Mouse (Mus musculus) gastrocnemius, adult 2 months (tissue): ENCODE data around the gene Myzap. TPM values are rescaled to one million over a fixed set of nuclear protein-coding genes. Genes with fewer than 3 reads are reported as not detected.
A peak's percentile ranks its signal among the peaks of the same experiment; 100 is the strongest.

Experiments used
- DNase-seq: peaks from one replicate; pipeline ENCODE4 v3.0.0; 2022
- H3K27ac ChIP-seq: fragments of 200-600 bp; 2 replicates; pipeline ENCODE4 v1.8.1; 2022; ENCODE audit warnings: mild to moderate bottlenecking
- H3K4me3 ChIP-seq: fragments of 200-600 bp; 2 replicates; pipeline ENCODE4 v1.8.1; 2022; ENCODE audit warnings: mild to moderate bottlenecking, moderate library complexity
- CTCF ChIP-seq: fragments of 200-600 bp; IDR thresholded peaks from 2 replicates; pipeline ENCODE4 v1.8.1; 2022; ENCODE audit warnings: antibody characterized with exemption, mild to moderate bottlenecking, moderate library complexity
- intact Hi-C: fragments of 180-260 bp; cut with DNase I; formaldehyde crosslinking; loops from one replicate; pipeline ENCODE4 v1.15.1; 2025
- long read RNA-seq, 2 experiments: library from polyadenylated mRNA; stranded (forward); transcript quantifications; one replicate each; pipeline ENCODE4 v2.0.0; 2021
- total RNA-seq, 2 experiments: library from RNA; stranded (reverse); gene quantifications; 2 replicates each; pipeline ENCODE4 v1.2.3; 2021

Gene Myzap
- total RNA-seq: 1 to 10 TPM; 3.7 to 5.1 TPM
- long read RNA-seq, experiment 1, transcript Myzap-201 (13 exons, 2,283 nt): major isoform, 5 of 8 reads
- long read RNA-seq, experiment 1, partial matches to known transcripts: 2 of 8 reads
- long read RNA-seq, experiment 1, other reads (novel, unspliced or antisense): 1 of 8 reads
- long read RNA-seq, experiment 2, partial matches to known transcripts: 0 of 1 reads
- long read RNA-seq, experiment 2, other reads (novel, unspliced or antisense): 0 of 1 reads

DNA sequence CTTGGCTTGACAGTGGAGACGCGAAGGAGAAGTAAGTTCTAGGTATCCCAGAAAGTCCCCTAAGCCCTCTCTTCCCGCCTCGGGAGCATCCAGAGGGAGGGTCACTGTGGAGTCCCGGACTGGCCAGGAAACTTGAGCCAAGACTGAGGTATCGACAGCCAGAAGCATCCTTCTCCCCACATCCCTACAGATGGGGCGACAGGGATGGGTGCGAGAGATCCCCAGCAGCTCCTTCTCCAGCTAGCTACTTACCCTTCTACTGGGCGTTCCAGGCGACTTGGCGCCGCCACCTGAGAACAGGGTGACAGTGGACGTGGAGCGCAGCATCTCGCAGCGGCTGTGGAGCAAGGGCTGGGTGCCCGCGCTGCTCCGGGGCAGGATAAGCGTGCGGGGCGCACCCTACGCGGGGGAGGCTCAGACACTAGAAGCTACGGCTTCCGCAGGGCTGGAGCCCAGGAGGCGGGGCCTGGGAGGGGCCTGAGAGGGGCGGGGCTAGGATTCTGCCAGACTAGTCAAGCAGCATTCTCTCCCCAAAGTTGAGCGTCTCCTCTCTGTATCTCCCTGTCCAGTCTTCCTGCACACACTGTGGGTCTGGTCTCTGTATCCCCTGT is at the start of gene Myzap:
TSS of gene Myzap (minus strand) at position 423 of the 611 bp plus-strand sequence.
- peak within 1 kb of the TSS; percentile 85 for H3K27ac ChIP-seq
- intact Hi-C loops: no loop called here
- no peak for TF ChIP-seq CTCF
- peak within 1 kb of the TSS; percentile 79 for H3K4me3 ChIP-seq
- DNase-seq: peak; percentile 93

GRCm38 (mm10) chr9:71640361-71640927 is 48.3 kb upstream of the Myzap start:
- intact Hi-C loops: no loop called here
- no peak overlapping the region for H3K27ac ChIP-seq
- no peak overlapping the region for H3K4me3 ChIP-seq
- no peak for DNase-seq
- no peak for TF ChIP-seq CTCF

- intact Hi-C loops: no loop called here
- no peak for TF ChIP-seq CTCF
- H3K27ac ChIP-seq: no peak overlapping the region
- no peak overlapping the region for H3K4me3 ChIP-seq
- no peak for DNase-seq
Observed at GRCm38 (mm10) chr9:71638198-71638597, 46.0 kb upstream of the Myzap start.

- no peak for DNase-seq
- Histone ChIP-seq H3K4me3 (no peak overlapping the region), H3K27ac (no peak overlapping the region)
- no peak for TF ChIP-seq CTCF
- intact Hi-C loops: no loop called here
Observed at GRCm38 (mm10) chr9:71636854-71637253, 44.7 kb upstream of the Myzap start.

- TF ChIP-seq CTCF: no peak
- Histone ChIP-seq H3K27ac (no peak overlapping the region), H3K4me3 (no peak overlapping the region)
- DNase-seq: no peak
- intact Hi-C loops: no loop called here
Observed at GRCm38 (mm10) chr9:71635627-71636026, 43.5 kb upstream of the Myzap start.

DNA sequence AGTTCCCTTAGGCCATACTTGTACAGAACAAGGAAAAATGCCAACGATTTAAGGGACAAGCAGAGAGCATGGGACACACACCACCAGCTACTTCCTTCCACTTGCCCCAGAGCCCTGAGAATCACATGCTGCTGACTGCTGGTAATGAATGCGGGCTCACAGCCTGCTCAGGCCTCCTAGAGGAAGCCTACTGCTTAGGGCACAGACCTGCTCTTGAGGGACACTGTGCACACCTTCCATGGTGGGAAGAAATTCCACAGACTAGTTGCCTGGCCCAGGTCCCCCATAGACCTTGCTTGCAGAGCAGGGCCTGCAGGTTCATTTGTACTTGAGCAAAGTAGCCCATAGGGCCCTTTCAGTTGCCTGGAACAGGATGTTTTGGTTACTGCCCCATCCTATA is 42.8 kb upstream of the Myzap start:
- H3K27ac ChIP-seq: no peak overlapping the region

DNA sequence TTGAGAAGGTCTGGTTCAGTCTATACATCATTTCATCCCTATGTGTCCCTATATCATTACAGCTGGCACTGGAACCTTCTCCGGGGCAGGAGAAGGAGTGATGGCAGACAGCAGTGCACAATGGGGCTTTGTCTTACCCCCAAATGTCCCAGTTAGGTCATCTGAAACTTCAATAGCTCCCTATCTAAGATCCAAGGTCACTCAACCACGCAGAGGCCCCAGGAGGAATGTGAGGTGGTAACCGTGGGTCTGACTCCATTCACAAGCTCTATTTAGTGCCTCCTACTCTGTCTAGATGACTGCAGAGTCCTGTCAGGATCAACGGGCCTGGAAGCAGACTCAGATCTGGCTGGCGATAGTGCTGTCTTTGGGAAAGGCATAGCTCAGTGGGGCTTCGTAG is 36.8 kb upstream of the Myzap start:
- Histone ChIP-seq H3K4me3 (no peak overlapping the region), H3K27ac (no peak overlapping the region)
- DNase-seq: no peak
- TF ChIP-seq CTCF: no peak
- intact Hi-C loops: loop anchor here (10.0 kb wide), 1 partner anchor 414 kb away; the partner anchor contains the start of gene Aldh1a2

More for the DNA sequence above, 42.8 kb upstream of the Myzap start:
- H3K4me3 ChIP-seq: no peak overlapping the region
- DNase-seq: no peak
- TF ChIP-seq CTCF: no peak
- intact Hi-C loops: no loop called here

DNA sequence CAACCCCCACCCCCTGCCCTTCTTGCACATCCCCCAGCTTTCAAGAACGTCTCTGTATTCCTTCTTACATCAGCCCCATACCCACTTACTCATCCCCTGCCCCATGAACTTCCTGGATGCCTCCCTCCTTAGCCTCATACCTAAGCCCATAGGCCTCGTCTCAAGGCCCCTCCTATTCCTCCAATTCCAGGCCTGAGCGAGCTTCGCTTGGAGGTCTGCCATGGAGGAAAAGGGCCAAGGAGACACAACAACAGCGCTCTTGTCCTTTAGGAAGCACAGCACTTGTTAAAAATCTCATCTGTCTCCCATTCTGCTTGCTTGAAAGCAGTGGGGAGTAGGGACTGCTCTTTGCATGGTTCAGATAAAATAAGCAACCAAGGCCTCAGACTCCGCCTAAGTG is 36.1 kb upstream of the Myzap start:
- intact Hi-C loops: loop anchor here (10.0 kb wide), 1 partner anchor 413 kb away; the partner anchor contains the start of gene Aldh1a2
- Histone ChIP-seq H3K4me3 (no peak overlapping the region), H3K27ac (no peak overlapping the region)
- DNase-seq: no peak
- TF ChIP-seq CTCF: no peak

DNA sequence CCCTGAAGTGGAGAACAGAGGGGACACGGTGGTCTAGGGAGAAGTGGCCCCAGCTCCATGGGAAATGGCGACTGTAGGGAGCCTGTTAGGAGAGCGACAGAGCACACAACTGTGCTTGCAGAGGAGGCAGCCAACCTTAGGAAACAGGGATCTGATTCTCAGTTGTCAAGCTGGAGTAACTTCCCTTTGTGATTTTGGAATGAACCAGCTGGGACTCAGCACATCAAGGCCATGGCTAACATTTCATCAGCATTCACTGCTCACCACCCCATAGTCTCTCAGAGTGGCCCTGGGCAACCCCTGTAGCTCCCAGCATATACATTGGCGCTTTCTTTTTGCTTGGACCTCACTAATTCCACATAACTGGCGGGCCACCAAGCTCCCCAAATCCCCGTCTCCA is 33.8 kb upstream of the Myzap start:
- no peak for DNase-seq
- no peak for TF ChIP-seq CTCF
- intact Hi-C loops: loop anchor here (10.0 kb wide), 1 partner anchor 411 kb away; the partner anchor contains the start of gene Aldh1a2
- Histone ChIP-seq H3K4me3 (no peak overlapping the region), H3K27ac (no peak overlapping the region)

DNA sequence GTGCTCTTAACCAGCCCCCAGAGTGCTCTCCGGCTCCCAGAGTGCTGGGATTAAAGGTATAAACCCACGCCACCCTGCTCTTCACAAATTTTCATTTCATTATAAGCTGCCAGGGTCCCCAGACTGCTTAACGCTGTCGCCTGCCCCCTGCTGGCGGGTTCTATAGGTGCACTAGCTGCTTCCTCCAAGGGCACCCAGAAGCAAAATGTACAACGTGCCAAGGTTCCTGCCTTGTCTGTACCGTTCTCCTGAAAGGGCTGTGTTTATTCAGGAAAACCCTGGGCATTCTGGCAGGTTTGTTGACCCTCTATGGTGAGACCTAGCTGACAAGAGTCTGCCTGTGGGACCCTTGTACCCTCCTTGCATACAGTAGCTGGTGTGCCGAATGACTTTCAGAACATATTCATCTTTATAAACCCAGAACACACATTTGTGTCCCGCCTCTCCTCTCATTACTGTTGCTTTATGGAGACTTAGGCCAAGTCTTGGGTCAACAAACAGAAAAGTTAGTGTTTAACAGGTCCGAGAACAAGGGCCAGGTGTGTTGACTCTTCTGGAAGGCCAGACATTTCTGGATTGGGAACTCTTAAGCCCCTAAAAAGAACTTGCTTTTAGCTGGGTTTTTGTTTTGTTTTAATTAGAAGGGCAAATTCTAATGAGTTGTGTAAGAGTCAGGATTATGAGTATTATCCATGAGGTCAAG is 32.8 kb upstream of the Myzap start:
- intact Hi-C loops: loop anchor here (5.0 to 10.0 kb wide), 2 partner anchors 268 to 410 kb away; partner anchors contain the start of gene Aldh1a2
- peak; percentile 76 for DNase-seq
- Histone ChIP-seq H3K4me3 (no peak overlapping the region), H3K27ac (no peak overlapping the region)
- TF ChIP-seq CTCF: peak; percentile 84

DNA sequence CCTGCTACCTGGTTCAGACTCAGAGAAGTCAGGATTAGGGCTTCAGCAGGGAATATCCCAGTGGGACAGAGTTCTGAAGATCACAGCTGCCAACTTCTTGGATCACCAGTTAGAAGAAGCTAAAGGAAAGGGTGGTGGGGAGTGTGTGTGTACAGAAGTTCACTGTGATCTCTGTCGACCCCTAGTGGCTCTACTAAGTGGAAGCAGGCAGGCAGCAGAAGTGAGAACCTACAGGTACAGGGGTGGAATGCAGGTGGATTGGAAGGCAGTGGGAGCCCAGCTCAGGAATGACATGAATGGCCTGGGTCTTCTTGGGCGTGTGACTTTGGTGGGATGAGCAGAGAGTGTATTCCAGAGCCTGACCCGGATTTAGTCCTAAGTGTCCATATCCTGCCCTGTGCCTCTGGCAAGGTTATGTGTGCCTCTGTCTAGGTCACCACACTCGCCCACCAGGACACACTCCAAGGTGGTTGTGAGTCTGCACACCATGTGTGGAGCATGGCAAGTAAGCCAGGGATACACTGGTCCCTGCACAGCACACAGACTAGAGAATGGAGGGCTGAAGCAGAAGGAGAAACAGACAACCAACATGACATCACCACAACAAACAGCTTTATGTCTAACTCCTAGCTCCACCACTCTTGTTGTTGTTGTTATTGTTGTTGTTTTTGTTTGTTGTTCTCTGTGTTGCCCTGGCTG is 31.9 kb upstream of the Myzap start:
- TF ChIP-seq CTCF: peak; percentile 78
- Histone ChIP-seq H3K27ac (no peak overlapping the region), H3K4me3 (no peak overlapping the region)
- intact Hi-C loops: loop anchor here (5.0 to 10.0 kb wide), 2 partner anchors 267 to 409 kb away; partner anchors contain the start of gene Aldh1a2
- no peak for DNase-seq

DNA sequence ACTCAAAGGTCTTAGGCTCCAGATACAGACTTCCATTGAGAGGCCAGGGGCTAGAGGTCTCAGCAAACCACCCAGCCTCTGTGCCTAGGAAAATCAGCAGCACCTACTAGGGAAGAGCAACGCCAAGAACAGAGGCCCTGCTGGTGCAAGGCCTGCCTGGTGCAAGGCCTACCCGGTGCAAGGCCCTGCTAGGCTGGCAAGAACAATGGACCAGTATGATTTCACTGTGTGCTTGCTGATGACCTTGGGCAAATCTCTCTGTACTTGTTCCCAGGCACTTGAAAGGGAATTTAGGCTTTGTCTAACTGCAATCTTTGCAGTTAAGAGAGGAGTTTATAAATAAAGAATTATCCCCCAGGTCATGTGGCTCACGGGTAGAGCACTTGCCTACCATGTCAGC is 30.4 kb upstream of the Myzap start:
- no peak overlapping the region for H3K4me3 ChIP-seq
- H3K27ac ChIP-seq: no peak overlapping the region
- no peak for DNase-seq
- TF ChIP-seq CTCF: no peak
- intact Hi-C loops: loop anchor here (5.0 to 10.0 kb wide), 2 partner anchors 265 to 408 kb away; partner anchors contain the start of gene Aldh1a2
